ENCODE assay signal across 8 mouse cellular contexts in genomic region chr17:71311340-71312171, GRCm38 (mm10). TPM values are rescaled to one million over a fixed set of nuclear protein-coding genes. Genes with fewer than 3 reads are reported as not detected.
DNase-seq lines count a peak whose midpoint lies in the region; ATAC-seq lines count a peak whose summit lies in the region.

Emilin2 (minus strand) TSS chr17:71311978.

- 9% methylated on average over 20 of the region's 20 CpGs for WGBS in forebrain, embryonic 11.5 days
- 9% methylated on average over 20 of the region's 20 CpGs for WGBS in hindbrain, embryonic 11.5 days
- WGBS in liver, embryonic 16.5 days (ENCODE audit: insufficient replicate concordance) = 5% methylated on average over 20 of the region's 20 CpGs
- 7% methylated on average over 20 of the region's 20 CpGs for WGBS in neural tube, embryonic 14.5 days

- H3K27ac ChIP-seq in forebrain, embryonic 11.5 days (ENCODE audit: low read depth, low read length) = no peak within 1 kb of the TSS
- H3K27ac ChIP-seq in hindbrain, embryonic 11.5 days (ENCODE audit: low read depth, low read length) = no peak within 1 kb of the TSS
- peak within 1 kb of the TSS; percentile 27 for H3K27ac ChIP-seq in liver, embryonic 16.5 days (ENCODE audit: low read length)
- no peak within 1 kb of the TSS for H3K27ac ChIP-seq in neural tube, embryonic 14.5 days (ENCODE audit: low read depth, low read length)

- DNase-seq in adrenal gland, adult 2 months = peak; percentile 38
- DNase-seq in adrenal gland, adult 8-10 months = no peak
- DNase-seq in ZHBTc4 (ENCODE audit: low read depth, low spot score) = peak; percentile 67
- no peak for DNase-seq in forebrain, embryonic 11.5 days (ENCODE audit: low spot score)
- DNase-seq in hindbrain, embryonic 11.5 days (ENCODE audit: low spot score) = peak; percentile 77

- no peaks in the 10 kb centered on the region for H3K27me3 ChIP-seq in forebrain, embryonic 11.5 days (ENCODE audit: control insufficient read depth, insufficient read depth, low read length)
- H3K27me3 ChIP-seq in hindbrain, embryonic 11.5 days (ENCODE audit: control insufficient read depth, insufficient read depth, low read length) = no peaks in the 10 kb centered on the region
- peaks cover 14% of the 10 kb centered on the region; the same call in 1 of the 2 replicates for H3K27me3 ChIP-seq in liver, embryonic 16.5 days (ENCODE audit: control insufficient read depth, insufficient read depth, low read depth, low read length)
- H3K27me3 ChIP-seq in neural tube, embryonic 14.5 days (ENCODE audit: control insufficient read depth, insufficient read depth, low read length) = peaks cover 4% of the 10 kb centered on the region; the same call in 1 of the 2 replicates

- ATAC-seq in forebrain, embryonic 11.5 days (replicated peaks; ENCODE audit: low FRiP score) = no peak
- no peak for ATAC-seq in hindbrain, embryonic 11.5 days (ENCODE audit: low FRiP score)
- peak; percentile 33; the same call in 1 of the 2 replicates for ATAC-seq in liver, embryonic 16.5 days (ENCODE audit: low read depth)
- no peak for ATAC-seq in neural tube, embryonic 14.5 days (ENCODE audit: low read depth)
- no peak for ATAC-seq in cerebellum, adult (ENCODE audit: insufficient number of reproducible peaks, low FRiP score, low TSS enrichment)

- no peaks in the 10 kb centered on the region for H3K9me3 ChIP-seq in forebrain, embryonic 11.5 days (ENCODE audit: control insufficient read depth, low read length)
- H3K9me3 ChIP-seq in hindbrain, embryonic 11.5 days (ENCODE audit: control insufficient read depth, low read length) = no peaks in the 10 kb centered on the region
- no peaks in the 10 kb centered on the region for H3K9me3 ChIP-seq in liver, embryonic 16.5 days (replicated peaks; ENCODE audit: control insufficient read depth, low read length)
- no peaks in the 10 kb centered on the region for H3K9me3 ChIP-seq in neural tube, embryonic 14.5 days (ENCODE audit: control insufficient read depth, low read length)

- peaks cover 6% of the 10 kb centered on the region; the same call in 1 of the 2 replicates for H3K4me1 ChIP-seq in forebrain, embryonic 11.5 days (replicated peaks; ENCODE audit: control insufficient read depth, insufficient read depth, low read length)
- peaks cover 6% of the 10 kb centered on the region; the same call in 1 of the 2 replicates for H3K4me1 ChIP-seq in hindbrain, embryonic 11.5 days (replicated peaks; ENCODE audit: control insufficient read depth, insufficient read depth, low read length)
- H3K4me1 ChIP-seq in liver, embryonic 16.5 days (ENCODE audit: control insufficient read depth, low read depth, low read length) = peaks cover 20% of the 10 kb centered on the region
- H3K4me1 ChIP-seq in neural tube, embryonic 14.5 days (ENCODE audit: control insufficient read depth, insufficient read depth, low read length) = no peaks in the 10 kb centered on the region

- H3K9ac ChIP-seq in forebrain, embryonic 11.5 days (ENCODE audit: low read length) = peak within 1 kb of the TSS; percentile 68
- H3K9ac ChIP-seq in hindbrain, embryonic 11.5 days (ENCODE audit: low read depth, low read length) = peak within 1 kb of the TSS; percentile 71
- H3K9ac ChIP-seq in liver, embryonic 16.5 days (ENCODE audit: low read depth, low read length) = peak within 1 kb of the TSS; percentile 83
- H3K9ac ChIP-seq in neural tube, embryonic 14.5 days (replicated peaks; ENCODE audit: low read depth, low read length) = peak within 1 kb of the TSS; percentile 60

- peak within 1 kb of the TSS; percentile 62 for H3K4me3 ChIP-seq in forebrain, embryonic 11.5 days (ENCODE audit: low read depth, low read length)
- H3K4me3 ChIP-seq in hindbrain, embryonic 11.5 days (ENCODE audit: low read depth, low read length) = peak within 1 kb of the TSS; percentile 64
- H3K4me3 ChIP-seq in liver, embryonic 16.5 days (ENCODE audit: low read depth, low read length) = peak within 1 kb of the TSS; percentile 76
- peak within 1 kb of the TSS; percentile 55 for H3K4me3 ChIP-seq in neural tube, embryonic 14.5 days (ENCODE audit: low read depth, low read length)

- peak within 1 kb of the TSS; percentile 100 for H3K4me2 ChIP-seq in forebrain, embryonic 11.5 days (ENCODE audit: low read depth, low read length, severe bottlenecking)
- peak within 1 kb of the TSS; percentile 100 for H3K4me2 ChIP-seq in hindbrain, embryonic 11.5 days (replicated peaks; ENCODE audit: low read depth, low read length)
- peak within 1 kb of the TSS; percentile 99 for H3K4me2 ChIP-seq in liver, embryonic 16.5 days (ENCODE audit: low read depth, low read length)
- peak within 1 kb of the TSS; percentile 100 for H3K4me2 ChIP-seq in neural tube, embryonic 14.5 days (ENCODE audit: low read depth, low read length)

- no peaks in the 10 kb centered on the region for H3K36me3 ChIP-seq in forebrain, embryonic 11.5 days (ENCODE audit: control insufficient read depth, insufficient read depth, low read length)
- H3K36me3 ChIP-seq in hindbrain, embryonic 11.5 days (ENCODE audit: control insufficient read depth, insufficient read depth, low read length) = no peaks in the 10 kb centered on the region
- no peaks in the 10 kb centered on the region for H3K36me3 ChIP-seq in liver, embryonic 16.5 days (ENCODE audit: control insufficient read depth, insufficient read depth)
- no peaks in the 10 kb centered on the region for H3K36me3 ChIP-seq in neural tube, embryonic 14.5 days (ENCODE audit: control insufficient read depth, insufficient read depth, low read length)

RNA-seq across cellular contexts. Expression of gene Emilin2, which starts in this region (rescaled TPM):
- total RNA-seq in adrenal gland, adult 2 months (2021) = 1 to 10 TPM; 6.6 to 10.0 TPM
- 7.3 and 8.2 TPM in 2 replicates for polyA plus RNA-seq in adrenal gland, adult 2 months (2012; rRNA removed)
- total RNA-seq in adrenal gland, adult 8-10 months (2022) = 1 to 10 TPM; 4.1 to 8.7 (median 5.4) TPM
- 10.3 and 11.7 TPM in 2 replicates for polyA plus RNA-seq in forebrain, embryonic 11.5 days (2014; fragmentation: Nextera tagmentation; extraction: Ambion mirVana)
- 7.8 and 11.2 TPM in 2 replicates for polyA plus RNA-seq in hindbrain, embryonic 11.5 days (2014; fragmentation: Nextera tagmentation; extraction: Ambion mirVana)
- polyA plus RNA-seq in liver, embryonic 16.5 days (2015; fragmentation: Nextera tagmentation; extraction: Ambion mirVana) = 18.5 and 20.0 TPM in 2 replicates
- polyA plus RNA-seq in neural tube, embryonic 14.5 days (2014; fragmentation: Nextera tagmentation; extraction: Ambion mirVana) = 1.7 and 2.0 TPM in 2 replicates

Comparison
In these comparisons a context has a peak if more than half of its experiments do, and no peak if none do; other contexts are left out.
1. DNase-seq: peak in adrenal gland, adult 2 months (single experiment), ZHBTc4 (single experiment) and hindbrain, embryonic 11.5 days (single experiment); none in adrenal gland, adult 8-10 months (single experiment) and forebrain, embryonic 11.5 days (single experiment).
2. Peak in every context shown above with its lines, with median percentiles within 50 percentile points of each other: H3K4me2 ChIP-seq, H3K4me3 ChIP-seq and H3K9ac ChIP-seq.